In genomic region chr9:49766634-49767033, GRCm38 (mm10) we compare ENCODE assay signal across 16 mouse cellular contexts.
"Had no signal": no experiment of that assay in that cellular context is flagged by ENCODE, and none has a peak within 500 bp of the region (broad histone marks: within the 10 kb centered on the region; RNA-seq: fewer than 3 reads in every experiment).

No protein-coding gene starts in this region.

- H3K27ac ChIP-seq: neural tube, embryonic 13.5 days; neural tube, embryonic 15.5 days; stomach, embryonic 15.5 days; stomach, postnatal 0 days had no signal

- H3K4me3 ChIP-seq: neural tube, embryonic 13.5 days; neural tube, embryonic 15.5 days; stomach, embryonic 15.5 days had no signal

- H3K4me2 ChIP-seq: neural tube, embryonic 13.5 days; neural tube, embryonic 15.5 days; stomach, embryonic 15.5 days had no signal

- H3K4me1 ChIP-seq: stomach, embryonic 15.5 days had no signal

- H3K27me3 ChIP-seq: neural tube, embryonic 13.5 days; neural tube, embryonic 15.5 days; stomach, embryonic 15.5 days had no signal

- H3K36me3 ChIP-seq: neural tube, embryonic 13.5 days; neural tube, embryonic 15.5 days; stomach, embryonic 15.5 days had no signal

- H3K9ac ChIP-seq: neural tube, embryonic 13.5 days; neural tube, embryonic 15.5 days; stomach, embryonic 15.5 days had no signal

- H3K9me3 ChIP-seq: neural tube, embryonic 13.5 days; neural tube, embryonic 15.5 days; stomach, embryonic 15.5 days had no signal

- DNase-seq: retina, postnatal 1 day; right cerebral cortex, adult 18-20 months; right cerebral cortex, postnatal 14 days; right cerebral cortex, postnatal 25 days; right cerebral cortex, postnatal 4 days; spleen, adult 18-20 months; thymus, adult 18-20 months; thymus, adult 2 months; thymus, postnatal 14 days; thymus, postnatal 25 days; thymus, postnatal 36 days; thymus, postnatal 4 days had no signal
